Mouse (Mus musculus) layer of hippocampus, adult 9-10 months (tissue): ENCODE measurements at regions not wholly inside any gene's neighbourhood (a gene's known extent, or its start where the extent isn't known, plus 50 kb on each side); places are given as distances from the start of the nearest gene placed in this dataset.

Source experiments
- DNase-seq: peaks from one replicate; pipeline ENCODE4 v3.0.0; 2022; ENCODE audit warnings: low spot score

DNA sequence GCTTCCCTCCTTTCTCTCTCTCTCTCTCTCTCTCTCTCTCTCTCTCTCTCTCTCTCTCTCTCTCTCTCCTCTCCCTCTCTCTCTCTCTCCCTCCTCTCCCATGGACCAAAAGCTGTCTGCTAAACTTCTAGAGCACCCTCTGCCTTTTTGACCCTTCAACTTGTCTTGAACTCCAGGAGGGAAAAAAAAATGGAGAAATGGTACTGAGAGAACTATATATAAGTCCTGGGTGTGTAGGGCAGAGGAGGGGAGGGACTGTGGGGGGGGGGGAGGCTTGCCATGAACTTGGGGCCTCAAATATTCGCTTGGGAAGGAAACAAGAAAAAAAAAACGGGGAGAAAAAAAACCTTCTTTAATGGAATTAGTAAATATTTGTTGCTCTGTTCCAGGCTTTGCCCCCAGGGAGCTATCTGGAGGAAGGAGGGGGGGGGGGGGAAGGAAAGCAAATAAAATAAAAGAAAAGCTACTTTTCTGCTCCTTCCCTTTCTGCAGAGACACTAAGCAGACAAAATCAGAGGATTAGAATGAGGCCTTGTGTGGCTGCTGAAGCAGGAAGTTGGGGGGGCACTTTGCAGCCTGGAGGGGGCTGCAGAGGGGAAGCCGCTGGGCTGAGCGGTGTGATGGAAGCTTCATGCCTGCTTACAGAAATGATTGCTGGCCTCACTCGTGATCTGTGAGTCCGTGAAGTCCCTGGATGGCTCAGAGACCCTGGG is 270.1 kb upstream of the Tbx3 start:
- no peak for DNase-seq

DNA sequence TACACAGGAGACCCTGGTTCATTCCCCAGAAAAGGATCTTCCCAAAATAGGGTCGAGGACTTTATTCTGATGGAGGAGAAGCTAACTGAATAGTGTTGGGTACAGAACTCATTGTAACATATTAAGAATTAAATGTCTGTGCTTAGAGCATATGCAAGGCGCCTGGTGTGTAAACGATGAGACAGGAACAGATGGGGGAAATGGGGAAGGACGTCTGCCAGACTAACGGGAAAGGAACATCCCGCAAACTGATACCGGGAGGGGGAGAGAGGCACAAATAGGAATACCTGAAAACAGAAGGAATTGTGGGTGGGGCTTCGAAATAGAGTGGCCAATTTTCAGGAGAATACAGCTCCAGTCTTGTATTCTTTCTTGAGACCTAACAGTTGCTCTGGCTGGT is 268.6 kb upstream of the Tbx3 start:
- peak; percentile 55 for DNase-seq

DNA sequence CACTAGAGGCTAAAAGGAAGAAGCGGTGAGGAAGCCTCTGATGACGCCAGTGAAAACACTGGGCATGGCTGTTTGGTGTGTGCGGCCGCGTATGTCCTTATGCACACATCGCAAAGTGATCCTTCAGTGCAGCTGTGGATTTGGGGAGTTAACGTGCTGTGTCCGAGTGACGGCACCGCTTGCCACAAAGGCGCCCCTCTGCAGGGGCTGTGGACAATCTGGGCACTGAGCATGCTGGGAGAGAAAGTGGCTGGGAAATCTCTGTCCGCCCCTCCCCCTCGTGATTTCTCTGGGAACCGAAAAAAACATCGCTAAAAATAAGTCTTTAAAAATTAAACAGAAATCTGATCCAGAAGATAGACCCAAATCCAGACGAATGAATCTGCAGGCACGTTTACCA is 267.8 kb upstream of the Tbx3 start:
- DNase-seq, result no peak

DNA sequence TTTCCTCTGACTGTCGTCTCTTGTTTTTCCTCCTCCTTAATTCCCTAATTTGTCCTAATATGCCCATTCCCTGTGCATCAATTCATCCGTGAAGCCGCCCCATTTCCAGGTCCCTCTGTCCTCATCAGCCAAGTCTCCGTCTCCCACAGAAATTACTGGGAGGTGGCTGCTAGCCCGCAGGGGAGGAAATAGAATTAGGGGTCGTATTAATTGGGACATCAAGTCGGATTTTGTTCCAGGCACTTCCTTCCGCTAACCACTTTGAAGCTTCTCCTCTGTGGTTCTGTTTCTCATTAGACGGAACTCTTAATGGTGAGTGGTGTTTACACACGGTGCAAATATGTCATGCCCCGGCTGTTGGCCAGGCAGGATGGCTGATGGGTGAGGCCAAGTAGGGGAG is 259.5 kb upstream of the Tbx3 start:
- no peak for DNase-seq

DNA sequence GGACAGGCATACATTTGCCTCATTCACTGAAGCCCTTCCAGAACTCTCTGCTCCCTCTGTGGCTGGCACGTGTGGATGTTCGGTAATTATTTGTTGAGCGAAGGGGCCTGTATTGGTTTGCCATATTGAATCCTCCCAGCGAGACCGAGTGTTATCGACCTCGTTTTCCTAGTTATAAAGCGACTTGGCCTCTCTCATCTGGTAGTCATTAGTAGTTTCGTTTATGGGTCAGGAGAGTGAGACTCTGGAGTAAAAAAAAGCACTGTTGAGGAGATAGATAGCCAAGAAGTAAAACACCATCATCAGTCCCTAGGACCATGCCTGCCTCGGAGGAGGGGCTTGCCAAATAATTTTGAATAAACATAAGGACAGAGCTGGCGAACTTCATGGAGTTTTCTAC is 254.6 kb upstream of the Tbx3 start:
- DNase-seq, result no peak

DNA sequence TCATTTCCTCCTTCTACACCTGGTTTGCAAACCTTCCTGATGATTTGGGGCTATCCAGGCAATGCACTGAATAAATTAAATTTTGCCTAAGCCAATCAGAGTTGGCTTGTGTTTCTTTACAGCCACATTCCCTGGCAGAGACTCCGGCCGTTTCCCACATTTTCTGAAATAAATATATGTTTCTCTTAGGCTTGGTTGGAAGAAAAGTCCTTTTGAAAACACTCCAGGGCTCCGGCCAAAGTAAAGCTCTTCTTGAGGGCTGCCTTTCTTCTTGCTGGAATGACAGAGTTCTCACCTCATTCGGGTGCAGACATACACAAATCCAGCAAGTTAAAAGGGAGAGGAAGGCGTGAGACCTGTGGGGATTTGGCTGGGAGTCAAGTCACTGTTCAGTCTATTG is 252.0 kb upstream of the Tbx3 start:
- DNase-seq, result no peak

DNA sequence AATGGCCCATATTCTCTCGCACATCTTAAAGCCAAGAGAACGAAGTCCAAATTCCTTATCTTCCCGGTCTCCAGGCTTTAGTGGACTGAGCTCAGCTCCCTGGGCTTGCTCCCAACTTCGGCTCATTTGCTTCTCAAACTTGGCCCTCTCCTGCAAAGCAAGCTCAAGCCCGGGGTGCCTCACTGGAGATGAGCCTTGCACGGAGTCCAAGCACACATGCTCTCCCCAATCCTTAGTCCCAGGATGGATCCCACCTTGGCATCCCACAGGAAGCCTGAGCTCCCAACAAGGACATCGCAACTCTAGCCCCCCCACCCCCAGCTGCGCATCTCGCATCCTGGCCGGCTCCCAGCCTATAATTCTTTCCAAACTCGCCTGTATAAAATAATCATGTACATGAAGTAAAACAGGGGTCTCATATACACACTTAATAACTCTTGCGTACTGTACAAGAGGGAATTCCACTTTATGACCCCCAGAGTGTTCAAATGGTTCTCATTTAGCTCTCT is 242.9 kb upstream of the Tbx3 start:
- DNase-seq, result no peak

DNA sequence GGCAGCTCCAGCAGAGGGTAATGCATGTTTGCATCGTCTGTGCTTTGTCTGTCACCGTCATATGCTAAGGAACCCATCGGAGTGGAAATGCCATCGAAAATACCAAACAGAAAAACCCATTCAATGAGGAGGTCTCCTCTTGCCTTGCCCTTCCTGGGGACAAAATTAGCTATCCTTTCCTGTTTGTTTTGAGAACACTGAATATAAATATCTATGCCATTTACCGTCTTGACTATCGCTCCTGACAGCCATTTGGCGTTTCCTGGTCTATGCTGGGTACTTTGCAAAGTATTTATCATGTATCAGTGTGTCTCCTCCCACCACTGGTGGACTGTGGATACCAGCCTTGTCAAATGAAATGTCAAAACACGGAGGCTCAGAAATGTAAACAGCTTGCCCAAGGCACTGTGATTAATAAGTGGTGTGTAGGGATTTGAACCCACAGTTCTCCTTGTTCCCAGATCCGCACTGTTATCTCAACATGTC is 239.2 kb upstream of the Tbx3 start:
- DNase-seq, result no peak

DNA sequence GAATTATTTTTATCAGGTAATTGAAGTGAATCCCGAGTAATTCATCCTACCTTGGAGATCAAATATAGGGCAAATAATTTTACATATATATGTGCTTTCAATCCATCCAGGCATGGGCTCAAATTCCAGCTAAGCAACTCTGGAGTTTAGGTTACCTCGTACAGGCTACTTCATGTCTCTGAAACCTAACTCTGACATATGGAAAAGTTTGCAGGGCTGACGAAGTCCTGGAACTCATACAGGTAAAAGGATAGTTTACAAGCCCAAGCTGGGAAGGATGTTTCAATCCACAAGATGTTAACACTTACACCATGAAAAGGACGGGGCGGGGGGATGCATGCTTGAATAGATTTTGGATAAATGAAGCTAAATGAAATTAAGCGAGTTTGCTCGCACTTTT is 235.9 kb upstream of the Tbx3 start:
- DNase-seq, result no peak

DNA sequence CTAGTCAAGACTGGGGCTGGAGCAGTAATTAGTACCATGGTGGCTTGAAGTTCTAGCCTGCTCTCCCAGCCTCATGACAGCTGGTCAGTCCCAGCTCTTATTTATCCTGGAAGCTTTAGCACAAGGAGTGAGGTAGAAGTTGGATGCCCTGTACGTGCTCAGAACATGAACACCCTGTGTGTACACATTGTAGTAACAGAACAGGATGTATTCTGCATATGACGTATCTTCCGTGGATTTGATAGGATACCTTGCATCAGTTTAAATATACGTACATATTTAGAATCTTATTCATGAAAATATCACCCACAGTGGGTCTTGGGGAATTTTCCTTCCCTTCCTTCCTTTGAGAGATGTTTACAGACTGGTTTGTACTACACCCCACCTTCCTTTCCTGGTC is 222.0 kb upstream of the Tbx3 start:
- no peak for DNase-seq

DNA sequence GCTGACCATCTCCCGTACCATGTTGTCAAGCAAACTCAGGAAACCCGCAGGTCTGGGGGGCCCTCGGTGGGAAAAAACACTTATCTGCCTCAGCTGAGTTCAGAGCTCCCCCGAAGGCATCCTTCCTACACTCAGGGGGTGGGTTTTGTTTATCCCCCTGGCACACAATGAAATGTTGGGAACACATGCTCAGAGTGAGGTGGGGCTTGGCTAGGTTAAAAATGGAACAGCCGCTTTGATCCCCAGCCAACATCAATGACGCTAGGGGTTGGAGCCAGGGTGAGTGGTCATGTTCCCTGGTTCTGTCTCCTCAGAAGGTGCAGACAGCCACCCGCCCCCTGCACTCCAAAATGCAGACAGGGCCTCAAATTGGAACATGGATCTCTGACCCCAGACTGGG is 221.3 kb upstream of the Tbx3 start:
- DNase-seq, result no peak

DNA sequence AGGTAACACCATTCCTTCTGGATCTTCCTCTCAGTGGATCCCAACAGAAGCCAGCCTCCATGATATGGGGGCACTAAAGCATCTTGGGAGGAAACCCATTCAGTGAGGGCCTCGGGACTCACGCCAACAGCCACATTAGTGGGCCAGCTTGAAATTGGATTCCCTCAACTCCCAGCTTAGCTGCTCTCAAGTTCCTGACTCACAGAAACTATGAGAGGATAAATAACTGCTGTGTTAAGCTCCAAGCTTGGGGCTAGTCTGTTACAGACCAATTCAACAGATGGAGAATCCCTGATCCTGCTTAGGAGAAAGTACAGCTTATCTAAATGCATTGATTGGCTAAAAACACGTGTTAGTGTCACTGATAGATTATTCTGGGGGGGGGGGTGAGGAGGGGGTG is 210.7 kb upstream of the Tbx3 start:
- DNase-seq, result no peak

DNA sequence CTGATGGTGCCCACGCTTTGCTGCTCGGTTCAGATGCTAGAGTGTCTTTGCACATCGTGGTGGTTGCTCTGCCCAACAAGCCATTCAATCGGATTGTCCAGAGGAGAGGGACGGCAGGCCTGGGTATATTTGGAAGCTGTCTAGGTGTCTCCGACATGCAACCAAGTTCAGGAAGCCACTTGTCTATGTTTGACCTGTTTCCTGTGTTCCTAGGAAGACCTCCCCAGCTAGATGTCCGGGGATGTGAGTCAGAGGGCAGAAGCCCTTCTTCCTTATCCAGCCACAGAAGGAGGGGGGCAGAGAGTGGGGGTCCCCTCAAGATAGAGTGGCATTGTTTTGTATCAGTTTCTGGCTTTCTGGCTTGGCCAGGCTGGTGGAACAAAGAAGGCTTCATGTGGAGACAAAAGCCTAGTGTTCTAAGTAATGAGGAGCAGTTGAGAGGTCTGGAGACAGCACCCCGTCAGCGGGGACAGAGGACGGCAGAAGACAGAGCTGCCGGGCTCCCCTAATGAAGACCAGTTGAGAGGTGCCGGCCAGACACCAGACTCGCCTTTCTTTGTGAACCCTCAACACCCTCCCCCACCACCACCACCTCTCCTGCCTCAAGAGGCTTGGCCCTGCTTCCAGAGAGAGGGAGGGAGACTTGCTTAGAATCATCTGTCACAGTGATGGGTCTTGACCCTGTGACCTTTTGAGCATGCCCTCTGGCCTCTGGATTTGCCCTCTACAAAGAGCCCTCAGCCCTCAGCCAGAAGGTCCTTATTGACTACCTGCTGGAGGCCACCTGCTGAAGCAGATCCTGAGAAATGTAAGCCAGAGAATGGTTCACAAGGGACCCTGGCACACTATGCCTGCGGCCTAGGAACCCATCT is 207.6 kb upstream of the Tbx3 start:
- no peak for DNase-seq

DNA sequence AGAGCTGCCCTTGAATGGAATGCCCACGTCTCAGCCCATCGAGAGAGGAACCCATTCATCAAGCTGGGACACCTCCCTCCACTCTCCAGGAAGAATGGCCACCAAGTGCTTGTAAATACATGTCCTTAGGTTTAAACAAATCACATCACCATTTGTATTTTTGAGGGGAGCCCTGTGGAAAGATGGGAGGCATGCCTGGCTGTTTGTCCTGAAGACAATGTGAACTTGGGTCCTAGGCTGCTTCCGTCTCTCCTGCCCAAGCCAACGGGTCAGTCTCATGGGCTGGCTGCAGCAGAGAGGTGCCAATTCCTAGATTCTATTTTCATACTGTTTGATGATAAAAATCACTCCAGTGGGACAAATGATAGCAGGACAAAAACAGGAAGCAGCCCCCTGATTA is 205.9 kb upstream of the Tbx3 start:
- DNase-seq, result no peak

DNA sequence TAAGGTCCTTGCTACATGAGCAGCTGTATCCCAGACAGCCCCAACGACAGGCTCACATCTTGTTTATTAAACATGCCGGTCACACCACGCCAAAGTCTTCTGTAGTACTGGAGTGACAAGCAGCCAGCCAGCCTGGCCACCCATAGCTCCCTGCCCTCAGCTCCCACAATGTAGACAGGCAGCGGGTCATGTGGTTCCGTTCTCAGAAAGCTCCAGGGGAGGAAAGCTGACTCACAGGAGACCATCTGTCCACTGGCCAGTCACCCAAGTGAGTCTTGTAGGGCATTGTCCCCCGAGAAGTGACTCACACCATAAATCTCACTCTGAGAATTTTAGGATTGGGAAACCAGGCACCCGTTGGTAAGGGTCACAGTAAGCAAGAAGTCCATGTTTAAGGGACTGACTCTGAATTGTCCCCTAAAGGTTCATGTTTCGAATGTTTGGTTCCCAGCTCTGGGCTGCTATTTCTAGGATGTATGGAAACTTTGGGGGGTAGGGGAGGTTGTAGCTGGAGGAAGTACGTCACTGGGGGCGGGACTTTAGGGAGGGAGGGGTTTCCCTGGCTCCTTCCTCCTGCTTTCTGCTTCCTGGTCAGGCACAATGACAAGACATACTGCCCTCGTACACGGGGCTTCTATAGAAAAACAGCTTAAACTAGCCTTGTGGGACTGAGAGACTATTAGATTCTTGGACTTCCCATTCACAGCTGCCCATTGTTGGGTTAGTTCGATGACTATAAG is 203.0 kb upstream of the Tbx3 start:
- DNase-seq, result no peak

DNA sequence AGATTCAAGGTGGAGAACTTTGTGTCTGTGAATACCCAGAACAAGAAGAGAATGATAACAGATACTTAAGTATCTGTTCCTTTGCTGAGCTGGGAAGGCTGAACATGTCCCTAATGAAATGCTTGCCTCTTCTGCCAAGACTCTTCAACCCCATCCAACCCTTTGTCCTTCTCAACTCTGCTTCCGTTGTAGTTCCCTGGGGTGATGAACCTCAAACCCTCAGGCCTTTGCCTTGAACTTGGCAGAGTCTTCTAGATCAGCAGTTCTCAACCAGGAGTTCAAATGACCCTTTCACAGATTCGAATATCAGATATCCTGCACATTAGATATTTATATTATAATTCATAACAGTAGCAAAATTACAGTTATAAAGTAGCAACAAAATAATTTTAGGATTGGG is 192.5 kb upstream of the Tbx3 start:
- DNase-seq, result no peak

DNA sequence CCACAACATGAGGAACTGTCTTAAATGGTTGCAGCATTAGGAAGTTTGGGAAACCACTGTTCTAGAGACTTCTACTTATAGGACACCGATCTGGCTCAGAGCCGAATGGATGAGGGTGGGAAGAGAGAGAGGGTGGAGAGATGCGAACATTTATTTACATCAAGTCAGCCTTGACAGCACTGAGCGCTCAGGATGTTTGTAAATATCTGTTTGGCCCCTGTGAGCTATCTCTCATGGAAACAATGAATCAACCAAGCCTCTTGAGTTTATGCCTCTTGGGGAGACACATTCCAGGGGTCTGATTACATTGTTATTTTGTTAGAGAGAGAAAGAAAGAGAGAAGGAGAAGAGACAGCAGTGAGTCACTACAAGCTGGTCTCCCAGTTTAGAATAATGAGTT is 192.1 kb upstream of the Tbx3 start:
- DNase-seq, result no peak

DNA sequence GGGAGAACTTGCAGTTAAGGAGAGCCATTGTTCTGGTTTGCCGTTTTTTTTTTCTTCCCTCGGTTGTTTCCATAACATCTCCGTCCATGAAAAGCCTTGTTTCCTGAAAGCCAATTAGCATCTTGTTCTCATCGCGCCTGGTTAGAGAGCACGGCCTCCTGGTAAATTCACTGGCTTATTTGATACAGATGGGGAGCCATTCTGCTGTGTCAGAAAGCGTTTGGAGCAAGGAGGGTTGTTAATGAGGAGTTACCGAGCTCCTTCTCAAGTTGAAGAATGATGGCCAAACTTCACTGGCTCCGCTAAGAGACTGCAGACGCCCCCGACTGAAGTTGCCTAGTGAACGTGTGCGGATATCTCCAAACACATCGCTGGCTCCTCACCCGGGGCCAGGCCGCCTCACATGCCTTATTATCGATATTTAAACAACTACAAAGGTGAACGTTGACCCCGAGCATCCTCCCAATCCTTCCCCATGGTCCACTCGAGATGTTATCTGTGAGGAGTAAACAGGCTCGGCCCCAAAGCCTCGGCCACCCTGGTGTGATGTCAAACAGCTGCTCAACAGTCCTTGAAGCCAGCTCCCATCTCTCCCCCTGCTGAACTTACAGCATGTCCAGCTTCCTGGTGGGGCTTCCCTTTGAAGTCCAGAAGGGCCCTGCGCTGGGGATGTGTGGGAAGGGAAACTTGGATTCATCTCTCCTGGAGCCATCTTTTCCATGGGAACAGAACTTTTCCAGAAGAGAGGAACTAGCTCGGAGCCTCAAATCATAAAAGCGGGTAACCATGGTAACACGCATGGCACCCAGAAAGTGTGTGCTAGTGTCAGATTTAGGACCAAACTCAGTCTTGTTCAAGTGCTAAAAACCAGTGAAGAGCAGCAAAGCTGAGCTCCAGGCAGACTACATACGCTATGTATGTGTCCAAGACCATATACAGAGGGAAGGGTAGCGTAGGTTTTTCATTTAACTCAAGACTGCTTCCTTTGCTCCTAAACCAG is 190.0 kb upstream of the Tbx3 start:
- peak; percentile 31 for DNase-seq

DNA sequence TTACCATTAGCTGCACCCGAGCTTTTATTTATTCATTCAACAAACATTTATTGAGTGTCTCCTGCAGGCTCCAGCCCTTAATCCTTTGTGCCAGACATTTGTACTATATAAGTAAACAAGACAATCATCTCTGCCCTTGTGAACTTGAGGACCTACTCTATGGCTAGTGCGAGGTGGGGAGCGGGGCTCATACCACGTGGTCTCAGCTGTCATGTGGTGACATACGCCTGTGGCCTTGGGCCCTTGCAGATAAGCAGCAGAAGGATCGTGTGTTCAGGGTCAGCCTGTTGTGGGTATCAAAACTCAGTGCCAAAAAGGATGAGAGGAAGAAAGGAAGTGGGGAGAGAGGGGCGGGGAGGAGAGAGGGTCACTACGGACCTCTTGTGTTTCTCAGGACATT is 186.8 kb upstream of the Tbx3 start:
- DNase-seq, result no peak

DNA sequence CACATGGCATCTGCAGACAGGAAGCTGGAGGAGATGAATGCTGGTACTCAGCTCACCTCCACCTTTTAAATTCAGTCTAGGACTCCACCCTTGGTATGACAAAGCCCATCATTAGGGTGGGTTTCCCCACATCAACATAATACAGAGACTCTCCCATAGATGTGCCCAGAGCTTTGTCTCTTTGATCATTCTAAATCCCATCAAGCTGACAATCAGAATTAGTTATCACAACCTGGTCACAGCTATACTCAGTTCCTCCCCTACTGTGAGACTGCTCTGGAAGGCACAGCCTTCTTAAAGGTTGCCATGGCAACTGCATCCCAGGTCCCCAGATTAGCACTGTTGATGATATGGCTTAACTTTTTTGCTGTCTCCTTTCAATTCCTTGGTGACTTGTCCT is 184.3 kb upstream of the Tbx3 start:
- DNase-seq, result no peak

DNA sequence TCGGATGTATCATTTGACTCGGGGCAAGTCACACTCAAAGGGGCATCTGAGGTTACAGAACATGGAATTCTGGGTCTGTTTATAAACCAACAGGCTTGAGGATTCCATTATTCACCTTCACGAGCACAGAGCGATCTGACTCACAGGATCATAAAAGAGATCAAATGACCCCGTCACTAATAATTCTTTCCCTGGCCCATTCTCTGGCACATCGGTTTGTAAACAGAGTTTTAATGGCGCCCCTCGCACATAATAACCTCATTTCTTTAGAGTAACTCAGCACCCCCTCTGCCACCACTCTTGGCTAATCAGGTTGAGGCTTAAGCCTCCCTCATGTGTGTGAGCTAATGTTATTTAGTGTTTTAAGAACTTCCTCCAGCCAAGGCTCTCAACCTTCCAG is 183.3 kb upstream of the Tbx3 start:
- DNase-seq, result no peak
